Mouse (Mus musculus) ES-E14 (cell line): ENCODE data around the gene Serpinb6a.

Experiments used
- CHD2 ChIP-seq: IDR thresholded peaks from 2 replicates; pipeline ENCODE4 v1.6.1; 2014; ENCODE audit warnings: mild to moderate bottlenecking, low read depth, low read length, inconsistent platforms
- HCFC1 ChIP-seq: IDR thresholded peaks from 2 replicates; pipeline ENCODE4 v1.6.1; 2012; ENCODE audit warnings: low read length, inconsistent platforms, borderline replicate concordance; ENCODE audit not compliant: insufficient read depth
- MAFK ChIP-seq: IDR thresholded peaks from 2 replicates; pipeline ENCODE4 v1.6.1; 2014; ENCODE audit warnings: mild to moderate bottlenecking, low read depth, low read length, inconsistent platforms; ENCODE audit not compliant: insufficient read depth
- ZNF384 ChIP-seq: IDR thresholded peaks from 2 replicates; pipeline ENCODE4 v1.6.1; 2012; ENCODE audit warnings: low read depth, low read length, inconsistent platforms

DNA sequence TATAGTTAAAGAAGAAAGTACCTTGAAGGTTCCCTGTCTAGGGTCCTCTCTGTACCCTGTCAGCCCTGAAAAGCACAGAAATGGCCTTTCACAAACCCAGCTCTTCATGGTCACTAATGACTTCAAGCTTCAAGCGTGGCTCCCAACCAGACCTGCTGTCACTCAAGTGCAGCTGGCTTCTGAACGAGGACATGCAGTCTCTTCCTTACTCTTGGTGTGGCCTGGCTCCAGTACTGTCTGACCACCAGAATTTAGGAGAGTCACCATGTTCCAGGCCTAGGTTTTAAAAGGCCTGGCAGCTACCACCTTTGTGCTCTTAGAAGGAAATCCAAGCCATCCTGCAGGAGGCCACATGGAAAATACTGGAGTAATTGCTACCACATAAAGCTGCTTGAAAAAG lies 72.3 kb downstream of the Serpinb6a start:
- TF ChIP-seq CHD2: no peak
- TF ChIP-seq ZNF384: no peak
- TF ChIP-seq HCFC1: no peak
- no peak for TF ChIP-seq MAFK
